Mouse (Mus musculus): ENCODE results near the gene Cpb1. TPM values are rescaled to one million over a fixed set of nuclear protein-coding genes. Genes with fewer than 3 reads are reported as not detected.

The Cpb1 gene
- 10.3 TPM for polyA plus RNA-seq (2014; fragmentation: Illumina TruSeq; extraction: RNeasy Lipid Tissue Mini Kit (QIAGEN cat#74804); ENCODE audit: low read depth, low replicate concordance)

DNA sequence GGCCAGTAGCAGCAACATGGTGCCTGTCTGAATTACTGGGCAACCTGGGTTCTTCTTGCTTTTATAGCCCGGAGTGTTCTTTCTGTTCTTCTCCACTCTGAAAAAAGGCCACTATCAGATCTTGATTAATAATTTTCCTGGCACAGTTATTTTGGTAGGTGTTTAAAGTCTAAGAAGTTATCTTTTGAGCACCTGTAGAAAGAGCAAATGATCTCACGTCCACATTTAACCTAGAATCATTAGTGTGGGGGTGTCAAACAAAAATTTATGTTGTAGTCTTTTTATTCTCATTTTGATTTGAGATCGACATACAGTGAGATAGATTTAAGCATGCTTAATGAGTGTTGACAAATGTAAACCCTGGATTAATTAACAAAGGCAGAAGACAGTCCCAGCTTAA lies at the start of gene Cpb1:
Gene Cpb1 (minus strand): TSS at position 101 of the 400 bp plus-strand sequence.

DNA sequence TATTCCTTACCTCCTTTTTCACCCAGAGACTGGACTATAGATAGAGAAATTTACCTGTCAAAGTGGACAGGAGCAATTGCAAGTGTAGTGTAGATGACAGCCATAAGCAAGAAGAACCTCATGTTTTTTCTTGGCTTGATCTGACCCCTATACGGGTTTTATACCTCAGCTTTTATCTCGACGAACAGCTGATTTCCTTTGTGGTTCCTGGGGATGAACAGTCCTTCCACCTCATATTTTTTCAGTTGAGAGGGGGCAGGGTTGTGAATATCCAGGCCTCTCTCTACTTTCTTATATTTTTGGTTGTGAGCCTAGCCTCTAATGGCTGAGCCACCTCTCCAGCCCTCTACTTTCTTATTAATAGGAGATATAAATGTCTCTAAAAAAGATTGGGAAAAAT lies 33.5 kb downstream of the Cpb1 start, which contains the start of gene Cpa3:
Gene Cpa3 (minus strand): TSS at position 132 of the 400 bp plus-strand sequence.

Other genes starting within 250 kb of the Cpb1 start
- gene Hps3, start 240.4 kb downstream of the Cpb1 start, polyA plus RNA-seq (2014; fragmentation: Illumina TruSeq; extraction: RNeasy Lipid Tissue Mini Kit (QIAGEN cat#74804); ENCODE audit: low read depth, low replicate concordance), result 28.9 TPM
- gene Hltf, start 217.9 kb downstream of the Cpb1 start, polyA plus RNA-seq (2014; fragmentation: Illumina TruSeq; extraction: RNeasy Lipid Tissue Mini Kit (QIAGEN cat#74804); ENCODE audit: low read depth, low replicate concordance), result 81.2 TPM
- 234 TPM for gene Gyg, start 120.4 kb downstream of the Cpb1 start, polyA plus RNA-seq (2014; fragmentation: Illumina TruSeq; extraction: RNeasy Lipid Tissue Mini Kit (QIAGEN cat#74804); ENCODE audit: low read depth, low replicate concordance)
- gene Cpa3, start 33.6 kb downstream of the Cpb1 start, polyA plus RNA-seq (2014; fragmentation: Illumina TruSeq; extraction: RNeasy Lipid Tissue Mini Kit (QIAGEN cat#74804); ENCODE audit: low read depth, low replicate concordance), result 13.6 TPM
- 33.5 TPM for gene Agtr1b, start 91.4 kb upstream of the Cpb1 start, polyA plus RNA-seq (2014; fragmentation: Illumina TruSeq; extraction: RNeasy Lipid Tissue Mini Kit (QIAGEN cat#74804); ENCODE audit: low read depth, low replicate concordance)

Measured in adrenal gland, adult 10 weeks (tissue).